Mouse (Mus musculus): Measurements from ENCODE around the gene Astn1. TPM values are rescaled to one million over a fixed set of nuclear protein-coding genes. Genes with fewer than 3 reads are reported as not detected.

Gene Astn1
- polyA plus RNA-seq (2017; shearing (Covaris generic)) = not detected

GRCm38 (mm10) chr1:158361964-158362291, at the start of gene Astn1:
Gene Astn1 (plus strand): TSS chr1:158362273.

DNA sequence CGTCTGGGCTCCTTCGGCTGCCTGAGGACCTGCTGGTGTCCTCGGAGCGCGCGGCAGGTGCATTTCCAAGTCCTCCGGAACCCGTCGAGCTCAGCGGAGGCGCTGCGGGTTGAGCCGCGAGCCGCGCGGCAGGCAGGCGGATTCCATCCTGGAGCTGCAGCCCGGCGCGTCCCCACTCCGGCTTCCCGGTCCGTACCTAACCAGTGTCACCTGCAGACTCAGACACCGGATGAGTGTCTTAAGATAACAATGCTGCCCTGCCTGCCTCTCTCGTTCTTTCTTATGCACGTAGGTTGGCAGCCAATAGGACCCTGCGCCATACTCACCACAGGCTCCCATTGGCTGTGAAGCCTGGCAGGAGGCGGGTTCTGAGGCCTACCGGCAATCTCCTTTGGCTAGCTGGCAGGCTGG, 6.0 kb upstream of the Astn1 start, which contains the start of gene Brinp2:
Gene Brinp2 (minus strand): TSS at position 276 of the 411 bp plus-strand sequence.

Other genes with a start within 250 kb of the Astn1 start
- not detected for gene Brinp2, start 5.9 kb upstream of the Astn1 start, polyA plus RNA-seq (2017; shearing (Covaris generic))

All from CD4-positive, CD25-positive, alpha-beta regulatory T cell, adult 9 weeks (primary cell).